9 mouse cellular contexts compared by ENCODE assay signal in genomic region chr14:117951686-117952085, GRCm38 (mm10).
DNase-seq lines count a peak whose midpoint lies in the region; ATAC-seq and TF ChIP-seq lines count a peak whose summit lies in the region.
"Had no signal": no experiment of that assay in that cellular context is flagged by ENCODE, and none has a peak within 500 bp of the region (broad histone marks: within the 10 kb centered on the region; RNA-seq: fewer than 3 reads in every experiment).

No protein-coding gene starts in this region.

- H3K4me3 ChIP-seq in heart, embryonic 13.5 days: no peak overlapping the region
- H3K4me3 ChIP-seq in lung, embryonic 16.5 days (ENCODE audit: low read length): peak overlapping the region; percentile 11
- no peak overlapping the region for H3K4me3 ChIP-seq in lung, adult 2 months (replicated peaks; ENCODE audit: extremely low read depth, low read depth, low read length)
- no peak overlapping the region for H3K4me3 ChIP-seq in forebrain, embryonic 14.5 days (ENCODE audit: low read depth, low read length)
- H3K4me3 ChIP-seq: midbrain, embryonic 12.5 days had no signal

- peaks cover 92% of the 10 kb centered on the region for H3K27me3 ChIP-seq in heart, embryonic 13.5 days (replicated peaks)
- H3K27me3 ChIP-seq in lung, embryonic 16.5 days (ENCODE audit: control insufficient read depth, insufficient read depth, low read depth, low read length): no peaks in the 10 kb centered on the region
- H3K27me3 ChIP-seq in forebrain, embryonic 14.5 days (replicated peaks; ENCODE audit: control insufficient read depth, insufficient read depth, low read length): no peaks in the 10 kb centered on the region
- H3K27me3 ChIP-seq: midbrain, embryonic 12.5 days had no signal

- no peak overlapping the region for H3K9ac ChIP-seq in heart, embryonic 13.5 days
- no peak overlapping the region for H3K9ac ChIP-seq in lung, embryonic 16.5 days (ENCODE audit: low read length)
- no peak overlapping the region for H3K9ac ChIP-seq in forebrain, embryonic 14.5 days (ENCODE audit: low read length)
- H3K9ac ChIP-seq: midbrain, embryonic 12.5 days had no signal

- H3K27ac ChIP-seq in heart, embryonic 13.5 days (replicated peaks): no peak overlapping the region
- H3K27ac ChIP-seq in lung, embryonic 16.5 days (ENCODE audit: low read length): no peak overlapping the region
- no peak overlapping the region for H3K27ac ChIP-seq in forebrain, embryonic 14.5 days (ENCODE audit: low read depth, low read length)
- H3K27ac ChIP-seq: midbrain, embryonic 12.5 days had no signal

- peaks cover 9% of the 10 kb centered on the region for H3K4me1 ChIP-seq in heart, embryonic 13.5 days
- H3K4me1 ChIP-seq in lung, embryonic 16.5 days (replicated peaks; ENCODE audit: control insufficient read depth, insufficient read depth, low read length): 0 out of 2 replicates have a peak, but pooled peaks cover 2% of the 10 kb centered on the region
- no peaks in the 10 kb centered on the region for H3K4me1 ChIP-seq in lung, adult 2 months (ENCODE audit: control insufficient read depth, insufficient read depth, low read length)
- H3K4me1 ChIP-seq in forebrain, embryonic 14.5 days (ENCODE audit: control insufficient read depth, insufficient read depth, low read length): no peaks in the 10 kb centered on the region

- peak overlapping the region; percentile 54 for H3K4me2 ChIP-seq in heart, embryonic 13.5 days
- H3K4me2 ChIP-seq in lung, embryonic 16.5 days (ENCODE audit: low read depth, low read length): peak overlapping the region; percentile 48
- H3K4me2 ChIP-seq in forebrain, embryonic 14.5 days (ENCODE audit: low read length): peak overlapping the region; percentile 8; the same call in 1 of the 2 replicates
- H3K4me2 ChIP-seq: midbrain, embryonic 12.5 days had no signal

- no peaks in the 10 kb centered on the region for H3K36me3 ChIP-seq in heart, embryonic 13.5 days
- H3K36me3 ChIP-seq in lung, embryonic 16.5 days (ENCODE audit: control insufficient read depth, insufficient read depth, low read length): no peaks in the 10 kb centered on the region
- no peaks in the 10 kb centered on the region for H3K36me3 ChIP-seq in forebrain, embryonic 14.5 days (ENCODE audit: control insufficient read depth, insufficient read depth, low read length)
- H3K36me3 ChIP-seq: midbrain, embryonic 12.5 days had no signal

- DNase-seq in heart, postnatal 4 days: no peak
- DNase-seq in lung, adult 2 months: no peak
- peak; percentile 47 for DNase-seq in forebrain, embryonic 14.5 days (ENCODE audit: low spot score)
- peak; percentile 41 for DNase-seq in retina, postnatal 1 day
- DNase-seq in Muller cell, postnatal 12 days (ENCODE audit: inconsistent ontology term): no peak

- 0 out of 2 replicates have a peak, but pooled peaks cover 12% of the 10 kb centered on the region for H3K9me3 ChIP-seq in heart, embryonic 13.5 days
- no peaks in the 10 kb centered on the region for H3K9me3 ChIP-seq in lung, embryonic 16.5 days (ENCODE audit: control insufficient read depth, low read length)
- H3K9me3 ChIP-seq in forebrain, embryonic 14.5 days (replicated peaks; ENCODE audit: control insufficient read depth, low read length): no peaks in the 10 kb centered on the region
- H3K9me3 ChIP-seq: midbrain, embryonic 12.5 days had no signal

- no peak for TF ChIP-seq CTCF in lung, adult 2 months (IDR thresholded peaks at IDR 0.05; ENCODE audit: insufficient read depth, low read length)

- ATAC-seq in heart, embryonic 13.5 days (ENCODE audit: extremely low read depth, insufficient number of reproducible peaks, low FRiP score, low TSS enrichment): no peak
- peak; percentile 76 for ATAC-seq in lung, embryonic 16.5 days (ENCODE audit: low read depth)
- peak; percentile 60; the same call in 1 of the 2 replicates for ATAC-seq in forebrain, embryonic 14.5 days
- no peak for ATAC-seq in CD4-positive, CD25-positive, alpha-beta regulatory T cell, adult 4 months

- WGBS in heart, embryonic 13.5 days: 19% methylated on average over 5 of the region's 5 CpGs
- WGBS in lung, embryonic 16.5 days: 27% methylated on average over 5 of the region's 5 CpGs
- 23% methylated on average over 5 of the region's 5 CpGs for WGBS in lung, adult 2 months
- 55% methylated on average over 5 of the region's 5 CpGs for WGBS in forebrain, embryonic 14.5 days

- TF ChIP-seq POLR2A in lung, adult 2 months (IDR thresholded peaks at IDR 0.05; ENCODE audit: borderline replicate concordance, extremely low read depth, low read depth, low read length): no peak

Comparison
In these comparisons a context has a peak if more than half of its experiments do, and no peak if none do; other contexts are left out.
1. ATAC-seq: peak in lung, embryonic 16.5 days (single experiment) and forebrain, embryonic 14.5 days (single experiment); none in heart, embryonic 13.5 days (single experiment) and CD4-positive, CD25-positive, alpha-beta regulatory T cell, adult 4 months (single experiment).
2. DNase-seq: peak in forebrain, embryonic 14.5 days (single experiment) and retina, postnatal 1 day (single experiment); none in heart, postnatal 4 days (single experiment), lung, adult 2 months (single experiment) and Muller cell, postnatal 12 days (single experiment).
3. Peak in every context shown above with its lines, with median percentiles within 50 percentile points of each other: H3K4me2 ChIP-seq.